Mouse (Mus musculus): ENCODE results near the gene Ttyh1.

GRCm38 (mm10) chr7:4165286-4165685 lies 46.1 kb downstream of the Ttyh1 start:
- no peak for TF ChIP-seq EP300 (optimal IDR thresholded peaks at IDR 0.05)
- TF ChIP-seq CTCF (IDR thresholded peaks at IDR 0.05; ENCODE audit: low read depth): no peak

All from stomach, postnatal 0 days (tissue).